Mouse (Mus musculus) megakaryocyte, embryonic 14.5 days (primary cell): ENCODE results near the gene Kiss1r. TPM values are rescaled to one million over a fixed set of nuclear protein-coding genes. Genes with fewer than 3 reads are reported as not detected.

Experiments
- H3K27me3 ChIP-seq: replicated peaks from 2 replicates; pipeline ENCODE3; 2012; ENCODE audit warnings: inconsistent platforms
- H3K36me3 ChIP-seq: replicated peaks from 2 replicates; pipeline ENCODE3; 2012; ENCODE audit warnings: low read length, inconsistent platforms, mixed read lengths
- H3K4me1 ChIP-seq: 2 replicates; pipeline ENCODE4 v1.6.1; 2012; ENCODE audit warnings: inconsistent platforms
- H3K4me3 ChIP-seq: replicated peaks from 2 replicates; pipeline ENCODE3; 2012; ENCODE audit warnings: moderate library complexity, mild to moderate bottlenecking, inconsistent platforms
- H3K9me3 ChIP-seq: 2 replicates; pipeline ENCODE4 v1.6.1; 2012; ENCODE audit warnings: inconsistent platforms
- FLI1 ChIP-seq: IDR thresholded peaks from 2 replicates; pipeline ENCODE4 v1.6.1; 2012; ENCODE audit warnings: low read length, inconsistent platforms, mixed read lengths
- GATA1 ChIP-seq: IDR thresholded peaks from 3 replicates; pipeline ENCODE4 v1.6.1; 2012; ENCODE audit warnings: mixed read lengths, low read length, inconsistent platforms, borderline replicate concordance
- polyA plus RNA-seq: library from polyadenylated mRNA; stranded (reverse); fragments of >175 nt; gene quantifications from 2 replicates; pipeline ENCODE4 v1.2.3, GENCODE M21; 2012; ENCODE audit warnings: low replicate concordance; ENCODE audit not compliant: insufficient read depth

The Kiss1r gene
- polyA plus RNA-seq, 1 experiment, result 4.5 TPM

DNA sequence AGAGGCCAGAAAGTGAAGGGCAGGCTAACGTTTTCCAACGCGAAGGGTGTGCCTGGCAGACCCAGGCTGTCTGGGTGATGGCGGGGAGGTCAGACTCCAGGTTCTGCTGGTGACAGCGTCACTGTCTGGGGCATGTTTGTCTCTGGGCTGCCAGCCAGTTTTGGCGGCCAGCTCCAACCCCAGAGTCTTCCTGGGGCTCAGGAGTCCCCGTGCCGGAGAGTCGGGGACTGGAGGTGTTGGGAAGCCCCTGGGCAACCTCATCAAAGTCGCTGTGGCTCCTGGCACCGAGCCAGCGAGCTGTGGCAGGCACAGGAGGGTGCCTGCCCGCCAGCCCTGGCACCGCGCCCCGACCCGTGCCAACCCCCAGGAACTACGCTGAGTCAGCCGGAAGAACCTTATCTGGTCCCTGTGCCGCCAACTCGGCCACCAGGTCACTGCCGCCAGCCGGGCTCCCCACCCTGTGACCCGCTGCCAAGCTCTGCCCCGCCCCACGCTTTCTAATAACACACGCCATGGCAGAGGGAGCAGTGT lies 20.2 kb downstream of the Kiss1r start:
- no peaks in the 10 kb centered on the region for H3K27me3 ChIP-seq
- H3K36me3 ChIP-seq, result peaks cover 99% of the 10 kb centered on the region
- H3K4me1 ChIP-seq, result peaks cover 100% of the 10 kb centered on the region
- H3K9me3 ChIP-seq, result no peaks in the 10 kb centered on the region
- peak overlapping the region; percentile 89 for H3K4me3 ChIP-seq
- TF ChIP-seq GATA1, result no peak
- TF ChIP-seq FLI1, result no peak

GRCm38 (mm10) chr10:79937775-79938526 lies 21.2 kb downstream of the Kiss1r start:
- H3K9me3 ChIP-seq, result no peaks in the 10 kb centered on the region
- peaks cover 100% of the 10 kb centered on the region for H3K4me1 ChIP-seq
- H3K27me3 ChIP-seq, result no peaks in the 10 kb centered on the region
- peaks cover 99% of the 10 kb centered on the region for H3K36me3 ChIP-seq
- no peak for TF ChIP-seq FLI1
- TF ChIP-seq GATA1, result no peak
- H3K4me3 ChIP-seq, result peak overlapping the region; percentile 89

- Histone ChIP-seq H3K27me3 (no peaks in the 10 kb centered on the region), H3K9me3 (no peaks in the 10 kb centered on the region), H3K4me1 (peaks cover 99% of the 10 kb centered on the region), H3K36me3 (peaks cover 99% of the 10 kb centered on the region), H3K4me3 (peak overlapping the region; percentile 59)
- TF ChIP-seq GATA1 (no peak), FLI1 (no peak)
Observed at GRCm38 (mm10) chr10:79940749-79941148, 24.0 kb downstream of the Kiss1r start.

DNA sequence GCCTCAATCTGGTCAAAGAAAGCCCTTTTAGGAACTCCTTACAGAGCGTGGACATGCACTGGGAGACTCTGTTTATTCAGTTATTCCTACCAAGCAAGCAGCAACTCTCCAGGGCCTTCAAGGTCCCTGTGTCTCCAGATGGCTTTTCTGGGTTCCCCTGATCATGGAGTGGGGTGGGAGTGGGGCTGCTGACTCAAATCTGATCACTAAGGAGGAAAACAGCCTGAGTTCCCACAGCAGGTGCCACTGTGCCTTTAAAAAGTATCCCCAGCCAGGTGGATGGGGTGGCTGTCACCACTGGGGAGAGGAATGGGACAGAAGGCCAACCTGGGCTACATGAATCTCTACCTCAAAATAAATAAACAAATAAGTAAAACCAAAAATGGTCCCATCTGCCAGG lies 26.2 kb downstream of the Kiss1r start:
- Histone ChIP-seq H3K4me1 (peaks cover 99% of the 10 kb centered on the region), H3K4me3 (no peak overlapping the region), H3K36me3 (peaks cover 98% of the 10 kb centered on the region), H3K27me3 (no peaks in the 10 kb centered on the region), H3K9me3 (no peaks in the 10 kb centered on the region)
- no peak for TF ChIP-seq GATA1
- TF ChIP-seq FLI1, result no peak

DNA sequence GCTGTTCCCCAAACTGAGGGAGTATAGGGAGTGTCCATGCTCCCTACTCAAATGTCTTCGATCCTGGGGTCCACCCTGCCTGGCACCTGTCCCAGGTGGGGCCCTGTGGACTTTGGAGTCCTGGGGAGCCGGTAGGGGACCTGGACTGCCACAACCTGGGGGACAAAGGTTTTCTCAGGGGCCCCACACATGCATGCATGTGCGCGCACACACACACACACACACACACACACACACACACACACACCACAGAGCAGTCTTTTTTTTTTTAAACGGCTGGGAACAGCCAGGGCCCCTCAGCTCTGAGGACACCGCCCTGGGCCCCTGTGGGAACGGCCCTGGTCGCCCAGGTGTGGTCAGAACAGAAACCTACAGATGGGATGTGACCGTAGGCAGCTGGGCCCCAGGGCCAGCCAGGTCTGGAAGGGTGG lies 26.7 kb downstream of the Kiss1r start:
- TF ChIP-seq FLI1, result no peak
- Histone ChIP-seq H3K4me1 (peaks cover 98% of the 10 kb centered on the region), H3K9me3 (no peaks in the 10 kb centered on the region), H3K27me3 (no peaks in the 10 kb centered on the region), H3K36me3 (peaks cover 96% of the 10 kb centered on the region), H3K4me3 (no peak overlapping the region)

DNA sequence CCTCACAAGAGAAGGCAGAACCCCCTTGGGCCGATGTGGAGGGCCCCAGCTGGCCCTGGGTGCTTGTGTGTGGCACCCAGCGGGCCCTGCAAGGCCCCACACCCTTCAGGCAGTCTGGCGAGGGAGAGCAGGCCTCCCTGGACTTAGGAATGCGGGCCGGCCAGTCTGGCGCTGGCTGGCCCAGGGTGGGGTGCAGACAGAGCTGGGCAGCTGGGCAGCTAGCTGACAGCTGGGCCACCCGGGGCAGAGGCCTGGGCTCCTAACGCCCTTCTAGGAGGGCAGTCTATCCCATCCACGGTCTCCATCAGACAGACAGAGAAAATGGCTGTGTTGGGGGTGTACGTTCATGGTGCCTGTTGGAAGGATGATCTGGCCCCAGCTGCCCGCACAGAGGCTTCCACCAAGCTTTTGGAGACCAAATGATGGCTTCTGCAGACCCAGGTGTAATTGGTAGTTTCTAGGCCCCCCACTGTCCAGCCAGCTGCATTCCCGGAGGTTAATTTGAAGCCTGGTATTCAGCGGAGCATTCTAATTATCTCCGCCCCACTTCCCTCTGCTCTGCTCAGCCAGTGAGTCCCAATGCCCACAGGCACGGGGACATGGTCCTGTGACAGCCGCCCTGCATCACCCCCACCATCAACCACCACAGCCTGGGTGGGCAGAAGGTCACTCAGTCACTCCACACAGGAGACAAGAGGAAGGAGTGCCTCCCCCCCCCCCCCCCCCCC lies 28.9 kb downstream of the Kiss1r start:
- Histone ChIP-seq H3K4me1 (peaks cover 86% of the 10 kb centered on the region), H3K27me3 (no peaks in the 10 kb centered on the region), H3K9me3 (no peaks in the 10 kb centered on the region), H3K36me3 (peaks cover 97% of the 10 kb centered on the region), H3K4me3 (peak overlapping the region; percentile 87)
- no peak for TF ChIP-seq FLI1
- no peak for TF ChIP-seq GATA1

DNA sequence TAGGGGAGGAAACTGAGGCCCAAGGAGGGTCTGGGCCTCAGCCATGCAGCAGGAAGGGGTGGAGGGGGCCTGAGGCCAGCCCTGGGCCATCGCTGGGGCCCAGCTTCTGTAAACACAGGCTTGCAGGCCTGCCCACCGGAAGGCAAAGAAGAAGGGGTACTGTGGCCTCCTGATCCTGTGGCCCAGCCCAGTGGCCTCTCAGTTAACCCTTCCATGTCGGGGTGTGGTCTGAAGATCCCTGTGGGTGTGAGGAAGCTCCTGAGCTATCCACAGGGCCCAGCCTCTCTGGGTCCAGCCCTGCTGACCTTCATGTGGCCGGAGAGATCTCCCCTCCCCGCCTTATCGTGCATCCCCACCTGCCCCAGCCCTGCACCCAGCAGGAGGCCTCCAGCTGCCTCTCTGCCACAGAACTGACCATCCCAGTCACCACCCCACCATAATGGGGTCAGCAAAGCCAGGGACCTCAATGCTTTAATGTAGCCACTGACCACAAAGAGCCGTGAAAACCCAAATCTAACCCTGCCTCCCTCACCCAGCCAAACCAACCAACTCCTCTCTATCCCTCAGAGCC lies 30.1 kb downstream of the Kiss1r start:
- H3K4me1 ChIP-seq, result peaks cover 74% of the 10 kb centered on the region
- H3K36me3 ChIP-seq, result peaks cover 97% of the 10 kb centered on the region
- no peaks in the 10 kb centered on the region for H3K9me3 ChIP-seq
- TF ChIP-seq FLI1 (no peak), GATA1 (no peak)
- peak overlapping the region; percentile 87 for H3K4me3 ChIP-seq
- no peaks in the 10 kb centered on the region for H3K27me3 ChIP-seq

DNA sequence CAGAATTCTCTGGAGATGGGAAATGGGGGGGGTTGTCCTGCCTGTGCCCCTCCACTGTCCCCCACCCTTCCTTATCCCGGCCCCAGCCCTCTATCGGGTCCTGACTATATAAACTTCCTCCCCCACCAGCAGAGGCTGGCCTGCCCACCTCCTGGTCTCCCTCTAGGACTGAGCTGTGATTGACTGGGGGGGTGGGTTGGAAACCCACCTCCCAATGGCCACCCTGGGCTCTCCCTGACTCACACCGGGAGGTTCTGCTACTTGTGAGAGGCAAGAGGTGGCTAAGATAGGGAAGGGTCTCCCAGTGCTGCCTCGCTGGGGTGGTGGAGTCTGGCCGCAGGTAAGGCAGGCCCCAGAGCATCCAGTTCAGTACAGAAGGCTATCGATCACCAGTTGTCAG lies 30.7 kb downstream of the Kiss1r start:
- Histone ChIP-seq H3K4me1 (peaks cover 67% of the 10 kb centered on the region), H3K27me3 (no peaks in the 10 kb centered on the region), H3K4me3 (peak overlapping the region; percentile 87), H3K9me3 (no peaks in the 10 kb centered on the region), H3K36me3 (peaks cover 96% of the 10 kb centered on the region)
- TF ChIP-seq FLI1, result no peak
- no peak for TF ChIP-seq GATA1

DNA sequence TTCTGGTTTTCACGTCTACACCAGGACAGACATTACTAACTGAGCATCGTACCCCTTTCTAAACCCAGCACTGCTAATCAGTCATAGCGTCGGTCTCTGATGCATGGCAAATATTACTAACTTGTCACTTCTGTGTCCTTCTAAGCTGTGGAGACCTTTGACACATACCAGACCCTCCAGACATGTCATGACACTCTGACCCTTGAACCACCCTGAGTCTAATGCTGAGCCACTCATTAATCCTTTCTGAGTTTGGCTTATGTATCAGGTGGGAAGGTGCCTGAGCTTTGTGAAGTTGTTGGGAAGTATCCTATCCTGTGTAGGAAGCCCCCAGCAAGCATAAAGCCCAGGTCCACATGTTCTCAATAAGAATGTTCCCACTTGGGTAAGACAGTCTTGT lies 33.1 kb downstream of the Kiss1r start:
- Histone ChIP-seq H3K27me3 (no peaks in the 10 kb centered on the region), H3K9me3 (no peaks in the 10 kb centered on the region), H3K4me3 (no peak overlapping the region), H3K36me3 (peaks cover 89% of the 10 kb centered on the region), H3K4me1 (peaks cover 62% of the 10 kb centered on the region)
- TF ChIP-seq FLI1 (no peak), GATA1 (no peak)

DNA sequence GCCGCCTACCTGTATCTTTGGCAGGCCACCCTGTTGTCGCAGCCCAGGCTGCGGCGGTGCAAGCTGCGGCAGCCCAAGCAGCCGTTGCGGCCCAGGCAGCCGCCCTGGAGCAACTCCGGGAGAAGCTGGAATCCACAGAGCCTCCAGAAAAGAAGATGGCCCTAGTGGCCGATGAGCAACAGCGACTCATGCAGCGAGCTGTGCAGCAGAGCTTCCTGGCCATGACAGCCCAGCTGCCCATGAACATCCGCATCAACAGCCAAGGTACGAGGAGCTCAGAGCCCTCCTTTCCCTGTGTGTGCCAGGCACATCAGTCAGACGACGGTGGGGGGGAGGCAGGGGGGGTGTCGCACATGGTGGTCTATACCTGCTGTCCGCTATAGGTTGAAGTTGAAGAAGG lies 33.9 kb downstream of the Kiss1r start:
- Histone ChIP-seq H3K27me3 (no peaks in the 10 kb centered on the region), H3K9me3 (no peaks in the 10 kb centered on the region), H3K4me3 (no peak overlapping the region), H3K4me1 (peaks cover 62% of the 10 kb centered on the region), H3K36me3 (peaks cover 82% of the 10 kb centered on the region)
- TF ChIP-seq FLI1, result no peak
- no peak for TF ChIP-seq GATA1
